Mouse (Mus musculus): ENCODE measurements around the gene Duox2. TPM values are rescaled to one million over a fixed set of nuclear protein-coding genes. Genes with fewer than 3 reads are reported as not detected.

Gene Duox2
- total and polyA plus RNA-seq, 3 experiments = 0.16 TPM; not detected in 2

DNA sequence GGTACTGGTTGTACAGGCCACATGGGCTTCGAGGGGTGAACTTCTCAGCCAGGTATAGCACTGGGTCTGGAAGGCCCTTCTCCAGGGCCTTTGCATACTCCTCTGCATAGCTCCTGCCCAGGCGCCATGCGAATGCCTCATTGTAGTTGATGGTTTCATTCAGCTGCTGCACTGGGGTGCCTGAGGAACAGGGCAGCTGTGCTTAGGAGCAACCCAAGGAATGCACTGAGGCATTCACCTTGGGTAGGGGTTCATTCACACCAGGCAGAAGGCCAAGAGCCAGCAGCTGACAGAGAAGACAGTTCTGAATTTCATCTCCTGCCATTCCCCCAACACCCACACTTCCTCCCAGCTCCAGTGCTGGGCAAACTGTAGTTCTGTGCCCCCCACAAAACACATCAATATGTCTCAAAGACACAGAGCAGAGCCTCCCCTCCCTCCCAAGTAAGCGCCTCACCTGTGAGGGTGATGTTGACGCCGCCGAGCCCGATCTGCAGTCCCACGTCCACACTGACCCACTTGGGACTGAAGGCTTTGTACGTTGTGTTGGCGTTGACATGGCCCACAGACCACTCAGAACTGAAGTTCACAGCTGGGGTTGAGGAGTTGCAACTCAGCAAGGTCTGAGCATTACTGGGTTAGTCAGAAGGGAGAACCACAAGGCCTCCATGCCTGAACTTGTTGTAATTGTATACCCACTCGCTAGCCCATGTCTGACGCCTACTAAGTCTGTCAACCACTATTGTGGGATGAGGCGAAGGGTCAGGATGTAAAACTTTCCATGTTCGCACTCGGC lies 7.0 kb upstream of the Duox2 start:
- Histone ChIP-seq H3K4me1 (ENCODE audit: insufficient read depth, low read depth, low read length) (peaks cover 8% of the 10 kb centered on the region), H3K4me3 (ENCODE audit: low read depth, low read length) (no peak overlapping the region), H3K9me3 (replicated peaks) (no peaks in the 10 kb centered on the region), H3K27me3 (ENCODE audit: insufficient read depth, low read length) (peaks cover 37% of the 10 kb centered on the region), H3K36me3 (replicated peaks) (no peaks in the 10 kb centered on the region)
- ATAC-seq (ENCODE audit: extremely low read depth, insufficient number of reproducible peaks, low FRiP score, poor library complexity, severe bottlenecking) = no peak
- TF ChIP-seq POLR2AphosphoS5 (IDR thresholded peaks at IDR 0.05; ENCODE audit: insufficient replicate concordance, low read depth, low read length) = no peak
- DNase-seq (ENCODE audit: low spot score) = no peak

GRCm38 (mm10) chr2:122304544-122304943 lies 6.3 kb upstream of the Duox2 start:
- Histone ChIP-seq H3K36me3 (replicated peaks) (no peaks in the 10 kb centered on the region), H3K4me1 (ENCODE audit: insufficient read depth, low read depth, low read length) (peaks cover 8% of the 10 kb centered on the region), H3K9me3 (replicated peaks) (no peaks in the 10 kb centered on the region), H3K27me3 (ENCODE audit: insufficient read depth, low read length) (peaks cover 44% of the 10 kb centered on the region), H3K4me3 (ENCODE audit: low read depth, low read length) (no peak overlapping the region)
- ATAC-seq (ENCODE audit: extremely low read depth, insufficient number of reproducible peaks, low FRiP score, poor library complexity, severe bottlenecking) (no peak), DNase-seq (ENCODE audit: low spot score) (no peak)
- TF ChIP-seq CTCF (IDR thresholded peaks at IDR 0.05; ENCODE audit: low read depth, low read length) (no peak), GATA1 (IDR thresholded peaks at IDR 0.05; ENCODE audit: borderline replicate concordance, low read length) (no peak), POLR2AphosphoS5 (IDR thresholded peaks at IDR 0.05; ENCODE audit: insufficient replicate concordance, low read depth, low read length) (no peak), GATA2 (IDR thresholded peaks at IDR 0.05; ENCODE audit: borderline replicate concordance, low read depth, low read length) (no peak), TAL1 (conservative IDR thresholded peaks at IDR 0.05; ENCODE audit: low read depth, low read length) (no peak)

- Histone ChIP-seq H3K4me3 (ENCODE audit: low read depth, low read length) (no peak overlapping the region), H3K36me3 (replicated peaks) (no peaks in the 10 kb centered on the region), H3K9me3 (replicated peaks) (no peaks in the 10 kb centered on the region), H3K27me3 (ENCODE audit: insufficient read depth, low read length) (peaks cover 59% of the 10 kb centered on the region), H3K4me1 (ENCODE audit: insufficient read depth, low read depth, low read length) (peaks cover 8% of the 10 kb centered on the region)
- TF ChIP-seq TAL1 (conservative IDR thresholded peaks at IDR 0.05; ENCODE audit: low read depth, low read length) (no peak), CTCF (IDR thresholded peaks at IDR 0.05; ENCODE audit: low read depth, low read length) (peak; percentile 32)
- peak; percentile 75 for ATAC-seq (ENCODE audit: extremely low read depth, insufficient number of reproducible peaks, low FRiP score, poor library complexity, severe bottlenecking)
- DNase-seq (ENCODE audit: low spot score) = peak; percentile 56
Observed at GRCm38 (mm10) chr2:122302574-122303241, 4.5 kb upstream of the Duox2 start.

DNA sequence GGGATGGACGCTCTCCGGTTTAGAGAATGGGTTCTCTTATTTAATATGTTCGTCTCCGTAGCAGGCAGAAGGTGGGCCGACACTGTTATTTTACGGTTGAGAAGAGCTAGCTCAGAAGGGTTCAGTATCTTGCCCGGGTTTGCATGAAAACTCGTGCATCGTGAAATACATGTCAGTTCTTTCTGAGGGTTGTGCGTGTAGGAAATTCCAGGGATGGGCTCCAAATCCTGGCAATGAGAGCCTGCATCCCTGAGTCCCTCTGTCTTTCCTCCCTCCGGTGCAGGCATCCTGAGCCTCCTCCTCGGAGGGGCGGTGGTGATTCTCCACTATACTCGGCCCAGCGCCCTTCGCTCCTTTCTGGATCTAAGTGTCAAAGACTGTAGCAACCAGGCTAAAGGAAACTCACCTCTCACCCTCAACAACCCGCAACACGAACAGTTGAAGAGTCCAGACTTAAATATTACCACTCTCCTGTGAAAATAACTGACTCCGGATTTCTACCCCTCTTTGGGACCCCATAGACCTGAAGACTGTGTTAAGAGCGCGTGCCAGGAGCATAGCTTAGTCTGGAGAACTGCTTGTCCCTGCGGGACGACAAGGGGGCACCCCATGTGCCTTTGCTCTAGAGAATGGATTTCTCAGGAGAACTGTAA lies 3.8 kb upstream of the Duox2 start:
- TF ChIP-seq POLR2AphosphoS5 (IDR thresholded peaks at IDR 0.05; ENCODE audit: insufficient replicate concordance, low read depth, low read length) (no peak), GATA2 (IDR thresholded peaks at IDR 0.05; ENCODE audit: borderline replicate concordance, low read depth, low read length) (no peak), GATA1 (IDR thresholded peaks at IDR 0.05; ENCODE audit: borderline replicate concordance, low read length) (no peak), CTCF (IDR thresholded peaks at IDR 0.05; ENCODE audit: low read depth, low read length) (no peak), TAL1 (conservative IDR thresholded peaks at IDR 0.05; ENCODE audit: low read depth, low read length) (no peak)
- peaks cover 8% of the 10 kb centered on the region for H3K4me1 ChIP-seq (ENCODE audit: insufficient read depth, low read depth, low read length)
- no peaks in the 10 kb centered on the region for H3K36me3 ChIP-seq (replicated peaks)
- no peaks in the 10 kb centered on the region for H3K9me3 ChIP-seq (replicated peaks)
- peaks cover 66% of the 10 kb centered on the region for H3K27me3 ChIP-seq (ENCODE audit: insufficient read depth, low read length)
- no peak for DNase-seq (ENCODE audit: low spot score)
- no peak for ATAC-seq (ENCODE audit: extremely low read depth, insufficient number of reproducible peaks, low FRiP score, poor library complexity, severe bottlenecking)
- H3K4me3 ChIP-seq (ENCODE audit: low read depth, low read length) = no peak overlapping the region

- H3K4me3 ChIP-seq (ENCODE audit: low read depth, low read length) = no peak overlapping the region
- TF ChIP-seq TAL1 (conservative IDR thresholded peaks at IDR 0.05; ENCODE audit: low read depth, low read length) (no peak), POLR2AphosphoS5 (IDR thresholded peaks at IDR 0.05; ENCODE audit: insufficient replicate concordance, low read depth, low read length) (no peak), GATA1 (IDR thresholded peaks at IDR 0.05; ENCODE audit: borderline replicate concordance, low read length) (no peak), GATA2 (IDR thresholded peaks at IDR 0.05; ENCODE audit: borderline replicate concordance, low read depth, low read length) (no peak), CTCF (IDR thresholded peaks at IDR 0.05; ENCODE audit: low read depth, low read length) (no peak)
- no peak for ATAC-seq (ENCODE audit: extremely low read depth, insufficient number of reproducible peaks, low FRiP score, poor library complexity, severe bottlenecking)
Observed at GRCm38 (mm10) chr2:122301081-122301920, 3.1 kb upstream of the Duox2 start.

GRCm38 (mm10) chr2:122300656-122301020 lies 2.4 kb upstream of the Duox2 start:
- no peak for DNase-seq (ENCODE audit: low spot score)
- Histone ChIP-seq H3K4me3 (ENCODE audit: low read depth, low read length) (no peak overlapping the region), H3K4me1 (ENCODE audit: insufficient read depth, low read depth, low read length) (peaks cover 8% of the 10 kb centered on the region), H3K9me3 (replicated peaks) (no peaks in the 10 kb centered on the region), H3K36me3 (replicated peaks) (no peaks in the 10 kb centered on the region), H3K27me3 (ENCODE audit: insufficient read depth, low read length) (peaks cover 61% of the 10 kb centered on the region)
- ATAC-seq (ENCODE audit: extremely low read depth, insufficient number of reproducible peaks, low FRiP score, poor library complexity, severe bottlenecking) = no peak
- TF ChIP-seq GATA1 (IDR thresholded peaks at IDR 0.05; ENCODE audit: borderline replicate concordance, low read length) = no peak
- TF ChIP-seq POLR2AphosphoS5 (IDR thresholded peaks at IDR 0.05; ENCODE audit: insufficient replicate concordance, low read depth, low read length) = no peak
- no peak for TF ChIP-seq GATA2 (IDR thresholded peaks at IDR 0.05; ENCODE audit: borderline replicate concordance, low read depth, low read length)
- TF ChIP-seq TAL1 (conservative IDR thresholded peaks at IDR 0.05; ENCODE audit: low read depth, low read length) = no peak
- TF ChIP-seq CTCF (IDR thresholded peaks at IDR 0.05; ENCODE audit: low read depth, low read length) = no peak

More at GRCm38 (mm10) chr2:122301081-122301920, 3.1 kb upstream of the Duox2 start:
- no peak for DNase-seq (ENCODE audit: low spot score)
- peaks cover 62% of the 10 kb centered on the region for H3K27me3 ChIP-seq (ENCODE audit: insufficient read depth, low read length)
- peaks cover 8% of the 10 kb centered on the region for H3K4me1 ChIP-seq (ENCODE audit: insufficient read depth, low read depth, low read length)
- H3K36me3 ChIP-seq (replicated peaks) = no peaks in the 10 kb centered on the region
- no peaks in the 10 kb centered on the region for H3K9me3 ChIP-seq (replicated peaks)
